Mouse (Mus musculus): Measurements from ENCODE around the gene Plekhm3. TPM values are rescaled to one million over a fixed set of nuclear protein-coding genes. Genes with fewer than 3 reads are reported as not detected.

Plekhm3 gene
- polyA plus RNA-seq, 1 experiment: 8.2 TPM

DNA sequence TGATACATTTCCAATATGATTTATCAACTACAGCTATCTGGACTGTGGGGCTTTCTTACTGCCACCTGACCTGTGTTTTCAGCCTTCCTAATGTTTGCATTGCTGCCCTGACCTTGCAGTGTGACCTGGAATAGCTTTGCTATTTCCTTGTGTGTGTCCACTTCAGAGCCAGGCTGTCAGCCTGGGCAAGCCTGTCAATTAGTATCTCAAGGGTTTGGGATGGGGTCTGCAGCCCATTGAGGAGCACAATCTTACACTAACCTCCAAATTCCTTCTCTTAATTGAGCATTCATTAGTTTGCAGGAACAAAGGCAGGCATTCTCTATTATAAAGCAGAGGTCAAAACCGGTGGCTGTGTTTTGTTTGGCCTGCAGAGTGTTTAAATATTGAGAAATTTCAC, 107.6 kb downstream of the Plekhm3 start:
- TF ChIP-seq CTCF (IDR thresholded peaks at IDR 0.05; ENCODE audit: borderline replicate concordance, insufficient read depth, low read length) (no peak), POLR2A (IDR thresholded peaks at IDR 0.05; ENCODE audit: low read depth, low read length) (no peak)
- Histone ChIP-seq H3K27ac (ENCODE audit: insufficient read depth, low read length) (no peak overlapping the region), H3K4me1 (ENCODE audit: control insufficient read depth, insufficient read depth, low read length) (peaks cover 22% of the 10 kb centered on the region), H3K4me3 (ENCODE audit: insufficient read depth, low read length) (no peak overlapping the region)

DNA sequence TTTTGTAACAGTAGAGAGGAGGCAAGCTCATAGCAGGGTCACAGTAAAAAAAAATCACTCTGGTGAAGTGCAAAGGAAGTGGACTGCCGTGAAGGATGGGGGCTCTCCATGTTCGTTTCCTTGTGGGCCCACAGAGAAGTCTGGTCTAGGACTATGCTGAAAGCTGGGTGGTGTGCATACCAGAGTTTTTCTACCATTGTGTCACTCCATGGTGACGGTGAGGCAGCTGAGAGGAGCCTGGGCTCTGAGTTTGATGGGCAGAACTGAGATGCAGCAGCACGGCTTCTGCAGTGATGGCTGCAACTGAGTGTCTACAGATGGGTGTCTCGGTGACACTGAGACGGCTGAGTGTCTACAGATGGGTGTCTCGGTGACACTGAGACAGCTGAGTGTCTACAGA, 108.5 kb downstream of the Plekhm3 start:
- H3K27ac ChIP-seq (ENCODE audit: insufficient read depth, low read length): no peak overlapping the region
- no peak for TF ChIP-seq CTCF (IDR thresholded peaks at IDR 0.05; ENCODE audit: borderline replicate concordance, insufficient read depth, low read length)
- no peak for TF ChIP-seq POLR2A (IDR thresholded peaks at IDR 0.05; ENCODE audit: low read depth, low read length)
- no peak overlapping the region for H3K4me3 ChIP-seq (ENCODE audit: insufficient read depth, low read length)
- peaks cover 21% of the 10 kb centered on the region for H3K4me1 ChIP-seq (ENCODE audit: control insufficient read depth, insufficient read depth, low read length)

DNA sequence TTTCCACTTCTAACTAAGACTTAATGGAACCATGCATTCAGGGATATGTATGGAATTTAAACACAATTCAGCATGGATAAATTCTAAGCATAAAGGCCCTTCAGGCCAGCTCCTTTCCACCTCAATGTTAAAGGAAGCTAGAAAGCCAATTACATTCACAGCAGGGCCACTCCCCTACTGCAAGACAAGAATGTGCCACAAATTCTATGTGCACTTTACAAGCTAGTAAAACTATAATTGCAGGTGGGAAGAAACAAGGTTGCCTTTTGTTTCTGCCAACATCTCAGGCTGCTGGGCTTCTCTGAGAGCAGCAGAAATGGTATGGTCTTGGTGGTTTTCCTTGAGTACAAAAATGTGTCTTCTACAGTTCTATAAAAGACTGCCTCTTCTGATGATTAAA, 109.1 kb downstream of the Plekhm3 start:
- peaks cover 21% of the 10 kb centered on the region for H3K4me1 ChIP-seq (ENCODE audit: control insufficient read depth, insufficient read depth, low read length)
- no peak overlapping the region for H3K27ac ChIP-seq (ENCODE audit: insufficient read depth, low read length)
- no peak for TF ChIP-seq POLR2A (IDR thresholded peaks at IDR 0.05; ENCODE audit: low read depth, low read length)
- no peak for TF ChIP-seq CTCF (IDR thresholded peaks at IDR 0.05; ENCODE audit: borderline replicate concordance, insufficient read depth, low read length)
- H3K4me3 ChIP-seq (ENCODE audit: insufficient read depth, low read length): no peak overlapping the region

DNA sequence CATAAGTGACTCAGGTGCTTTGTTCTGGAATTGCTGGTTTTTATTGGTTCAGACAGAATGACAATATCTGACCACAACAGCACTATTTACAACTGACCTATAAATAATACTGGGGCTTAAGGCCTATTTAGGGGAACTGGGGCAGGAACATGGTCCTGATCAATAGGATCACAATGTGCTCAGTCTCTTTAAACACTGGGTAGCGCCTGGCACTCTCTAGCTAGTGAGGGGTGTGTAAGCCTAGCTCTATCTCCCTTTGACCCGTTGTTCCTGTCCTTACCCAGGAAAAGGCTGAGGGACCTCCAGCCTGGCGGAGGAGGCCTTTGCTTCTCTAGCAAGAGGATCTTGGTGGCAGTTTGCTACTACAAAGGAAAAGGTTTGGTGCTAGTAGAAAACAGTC, 111.6 kb downstream of the Plekhm3 start:
- Histone ChIP-seq H3K4me1 (ENCODE audit: control insufficient read depth, insufficient read depth, low read length) (peaks cover 20% of the 10 kb centered on the region), H3K4me3 (ENCODE audit: insufficient read depth, low read length) (no peak overlapping the region), H3K27ac (ENCODE audit: insufficient read depth, low read length) (no peak overlapping the region)
- TF ChIP-seq CTCF (IDR thresholded peaks at IDR 0.05; ENCODE audit: borderline replicate concordance, insufficient read depth, low read length): no peak
- TF ChIP-seq POLR2A (IDR thresholded peaks at IDR 0.05; ENCODE audit: low read depth, low read length): no peak

DNA sequence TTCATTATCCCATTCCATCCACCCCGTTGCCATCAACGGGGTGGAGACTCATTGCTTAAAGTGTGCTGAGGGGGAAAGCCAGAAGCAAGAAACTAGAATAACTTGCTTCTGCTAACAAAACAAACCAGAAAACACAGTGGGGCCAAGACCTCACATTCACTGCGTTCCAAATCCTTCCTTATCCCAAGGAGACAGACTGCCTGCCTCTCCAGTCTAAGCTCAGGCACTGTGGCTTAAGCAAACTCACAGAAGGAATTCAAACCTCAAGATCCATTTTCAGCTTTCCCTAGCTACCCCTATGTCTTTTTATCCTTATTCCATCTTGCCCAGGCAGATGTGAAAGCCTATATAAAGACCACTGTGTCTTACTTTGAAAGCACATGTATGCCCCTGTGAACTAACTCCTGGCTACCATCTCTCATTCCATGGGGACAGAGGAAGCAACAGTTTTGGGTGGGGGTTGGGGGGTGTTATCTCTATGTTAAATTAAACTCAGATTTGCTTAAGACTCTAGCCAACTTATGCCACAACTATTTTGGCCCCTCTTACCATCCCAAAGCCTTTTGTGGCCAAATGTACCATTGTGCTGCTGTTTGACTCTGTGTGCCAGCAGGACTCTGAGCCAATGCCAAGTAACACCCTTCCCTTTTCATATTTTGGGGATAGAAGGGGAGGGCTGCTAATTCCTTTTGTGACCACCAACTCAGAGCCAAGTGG, 112.6 kb downstream of the Plekhm3 start:
- peak overlapping the region; percentile 53 for H3K27ac ChIP-seq (ENCODE audit: insufficient read depth, low read length)
- no peak overlapping the region for H3K4me3 ChIP-seq (ENCODE audit: insufficient read depth, low read length)
- no peak for TF ChIP-seq POLR2A (IDR thresholded peaks at IDR 0.05; ENCODE audit: low read depth, low read length)
- TF ChIP-seq CTCF (IDR thresholded peaks at IDR 0.05; ENCODE audit: borderline replicate concordance, insufficient read depth, low read length): no peak
- H3K4me1 ChIP-seq (ENCODE audit: control insufficient read depth, insufficient read depth, low read length): peaks cover 14% of the 10 kb centered on the region

DNA sequence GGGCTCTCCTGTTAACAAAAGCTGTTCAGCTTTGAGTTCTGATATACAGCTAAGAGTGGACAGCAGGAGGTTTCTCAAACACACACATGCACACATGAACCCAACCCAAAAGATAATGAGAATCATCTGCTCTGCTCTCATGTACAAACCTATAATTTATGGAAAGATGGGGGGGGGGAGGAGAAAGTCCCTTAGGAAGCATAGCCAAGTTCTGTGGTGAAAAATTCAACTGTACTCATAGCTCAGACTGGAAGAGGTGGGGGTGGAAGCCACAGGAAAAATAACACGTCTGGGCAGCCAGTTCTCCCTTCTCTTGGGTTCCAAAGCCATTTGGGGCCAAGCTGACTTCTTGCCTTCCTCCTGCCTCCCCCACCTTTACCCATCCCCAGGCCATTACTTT, 115.7 kb downstream of the Plekhm3 start:
- peaks cover 14% of the 10 kb centered on the region for H3K4me1 ChIP-seq (ENCODE audit: control insufficient read depth, insufficient read depth, low read length)
- TF ChIP-seq CTCF (IDR thresholded peaks at IDR 0.05; ENCODE audit: borderline replicate concordance, insufficient read depth, low read length) (no peak), POLR2A (IDR thresholded peaks at IDR 0.05; ENCODE audit: low read depth, low read length) (no peak)
- no peak overlapping the region for H3K4me3 ChIP-seq (ENCODE audit: insufficient read depth, low read length)
- H3K27ac ChIP-seq (ENCODE audit: insufficient read depth, low read length): peak overlapping the region; percentile 68; the same call in 1 of the 2 replicates

DNA sequence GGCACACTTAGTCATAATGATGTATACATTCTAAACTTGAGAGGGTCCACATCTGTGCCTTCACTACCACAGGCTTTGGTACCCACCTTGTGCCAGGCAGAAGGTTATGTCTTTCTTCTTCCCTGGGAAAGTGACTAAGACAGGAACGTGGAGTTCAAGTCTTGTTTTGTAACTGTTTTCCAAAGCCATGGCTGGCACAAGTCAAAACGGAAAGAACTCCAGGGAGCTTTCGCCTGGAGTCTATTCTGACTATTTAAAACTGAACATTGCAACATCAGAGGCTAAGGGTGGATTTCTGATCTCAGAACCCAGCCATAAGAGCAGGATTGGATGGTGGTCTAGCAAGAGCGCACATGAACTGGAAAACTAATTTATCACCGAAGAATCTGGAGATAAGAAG, 120.0 kb downstream of the Plekhm3 start:
- no peak for TF ChIP-seq POLR2A (IDR thresholded peaks at IDR 0.05; ENCODE audit: low read depth, low read length)
- no peak overlapping the region for H3K4me3 ChIP-seq (ENCODE audit: insufficient read depth, low read length)
- peak overlapping the region; percentile 61 for H3K27ac ChIP-seq (ENCODE audit: insufficient read depth, low read length)
- peaks cover 3% of the 10 kb centered on the region; the same call in 1 of the 2 replicates for H3K4me1 ChIP-seq (ENCODE audit: control insufficient read depth, insufficient read depth, low read length)

DNA sequence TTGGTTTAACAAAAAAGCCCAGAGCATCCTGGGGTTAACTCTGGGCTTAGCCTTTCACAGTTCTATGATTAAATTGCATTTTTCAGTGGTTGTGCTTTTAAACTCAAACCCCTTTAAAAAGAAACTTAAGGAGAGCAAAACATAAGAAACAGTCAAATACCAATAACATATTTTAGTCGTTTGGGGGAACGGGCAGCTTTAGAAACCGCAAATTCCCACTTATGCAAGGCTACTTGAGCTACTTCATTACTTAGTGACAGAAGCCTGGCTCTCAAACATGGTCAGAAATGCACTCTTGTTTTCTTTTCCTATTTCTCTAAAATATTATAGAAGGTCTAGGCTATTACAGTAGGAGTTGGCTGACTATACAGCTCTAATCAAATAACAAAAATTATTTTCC, 120.5 kb downstream of the Plekhm3 start:
- Histone ChIP-seq H3K4me3 (ENCODE audit: insufficient read depth, low read length) (no peak overlapping the region), H3K27ac (ENCODE audit: insufficient read depth, low read length) (peak overlapping the region; percentile 64), H3K4me1 (ENCODE audit: control insufficient read depth, insufficient read depth, low read length) (peaks cover 3% of the 10 kb centered on the region; the same call in 1 of the 2 replicates)
- TF ChIP-seq CTCF (IDR thresholded peaks at IDR 0.05; ENCODE audit: borderline replicate concordance, insufficient read depth, low read length) (no peak), POLR2A (IDR thresholded peaks at IDR 0.05; ENCODE audit: low read depth, low read length) (no peak)

DNA sequence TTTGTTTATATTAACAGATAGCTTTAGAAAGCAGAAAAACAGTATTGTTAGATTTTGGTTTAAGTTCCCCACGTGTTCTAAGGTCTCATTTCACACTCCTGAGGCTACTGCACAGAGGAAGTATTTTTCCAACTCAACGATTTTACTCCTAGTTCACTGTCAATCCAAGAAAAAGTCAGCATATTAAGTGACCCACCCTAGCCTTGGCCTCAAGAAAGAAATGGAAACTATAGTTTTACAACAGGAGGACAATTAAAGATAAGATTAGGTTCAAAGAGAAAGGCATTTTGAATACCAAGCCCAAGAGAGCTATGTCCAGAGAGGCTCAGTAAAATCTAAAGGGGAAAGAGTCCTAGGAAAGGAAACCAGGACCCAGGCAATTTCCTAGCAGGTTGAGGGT, 125.1 kb downstream of the Plekhm3 start:
- TF ChIP-seq CTCF (IDR thresholded peaks at IDR 0.05; ENCODE audit: borderline replicate concordance, insufficient read depth, low read length): no peak
- no peak for TF ChIP-seq POLR2A (IDR thresholded peaks at IDR 0.05; ENCODE audit: low read depth, low read length)
- Histone ChIP-seq H3K4me1 (ENCODE audit: control insufficient read depth, insufficient read depth, low read length) (peaks cover 3% of the 10 kb centered on the region), H3K27ac (ENCODE audit: insufficient read depth, low read length) (no peak overlapping the region), H3K4me3 (ENCODE audit: insufficient read depth, low read length) (no peak overlapping the region)

DNA sequence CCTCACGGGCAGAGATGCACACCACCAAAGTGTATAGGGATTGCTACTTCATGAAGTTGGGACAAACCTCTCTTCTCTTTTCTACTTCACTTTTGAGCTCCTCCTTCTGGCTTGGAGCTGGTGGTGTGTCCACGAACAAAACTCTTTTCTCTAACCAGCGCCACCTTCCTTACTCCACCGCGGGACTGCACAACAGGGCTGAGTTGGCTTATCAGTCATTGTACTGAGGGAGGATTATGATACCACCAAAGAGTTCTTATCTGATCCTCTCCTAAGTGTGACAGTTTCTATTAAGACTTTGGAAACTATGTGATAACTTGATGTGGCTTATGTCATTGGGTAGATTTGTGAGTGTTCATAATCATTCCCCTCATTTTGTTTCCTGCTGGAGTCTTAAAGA, 129.2 kb downstream of the Plekhm3 start:
- Histone ChIP-seq H3K27ac (ENCODE audit: insufficient read depth, low read length) (peak overlapping the region; percentile 87; the same call in 1 of the 2 replicates), H3K4me1 (ENCODE audit: control insufficient read depth, insufficient read depth, low read length) (peaks cover 10% of the 10 kb centered on the region), H3K4me3 (ENCODE audit: insufficient read depth, low read length) (no peak overlapping the region)
- no peak for TF ChIP-seq CTCF (IDR thresholded peaks at IDR 0.05; ENCODE audit: borderline replicate concordance, insufficient read depth, low read length)
- TF ChIP-seq POLR2A (IDR thresholded peaks at IDR 0.05; ENCODE audit: low read depth, low read length): no peak

All from embryonic fibroblast, embryonic 13.5 days (primary cell).